Mouse (Mus musculus): ENCODE results near the gene Mpp4. TPM values are rescaled to one million over a fixed set of nuclear protein-coding genes. Genes with fewer than 3 reads are reported as not detected.
A peak's percentile ranks its signal among the peaks of the same experiment; 100 is the strongest.

Mpp4 gene
- total RNA-seq, 2 experiments from 2014 or later, result not detected

DNA sequence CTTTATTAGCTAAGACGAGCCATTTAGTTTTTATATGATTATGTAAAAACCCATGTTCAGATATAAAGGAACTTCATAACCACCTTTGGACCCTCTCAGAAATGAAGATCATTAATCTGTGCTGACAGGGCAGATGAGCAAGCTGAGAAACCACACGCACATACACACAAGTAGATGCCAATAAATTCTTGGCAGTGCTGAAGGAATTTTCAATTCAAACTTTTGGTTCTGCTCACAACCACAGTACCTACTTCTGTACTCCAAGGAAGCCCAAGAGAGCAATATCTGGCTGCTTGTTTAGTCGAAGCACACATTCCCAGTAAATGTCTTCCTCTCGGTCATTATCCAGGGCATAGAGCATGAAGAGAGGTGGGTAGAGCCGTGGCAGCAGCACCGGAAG, 6.4 kb upstream of the Mpp4 start:
- intact Hi-C loops (cut with DNase I; ENCODE audit: low total_unique reads), result no loop called here
- DNase-seq, result no peak

DNA sequence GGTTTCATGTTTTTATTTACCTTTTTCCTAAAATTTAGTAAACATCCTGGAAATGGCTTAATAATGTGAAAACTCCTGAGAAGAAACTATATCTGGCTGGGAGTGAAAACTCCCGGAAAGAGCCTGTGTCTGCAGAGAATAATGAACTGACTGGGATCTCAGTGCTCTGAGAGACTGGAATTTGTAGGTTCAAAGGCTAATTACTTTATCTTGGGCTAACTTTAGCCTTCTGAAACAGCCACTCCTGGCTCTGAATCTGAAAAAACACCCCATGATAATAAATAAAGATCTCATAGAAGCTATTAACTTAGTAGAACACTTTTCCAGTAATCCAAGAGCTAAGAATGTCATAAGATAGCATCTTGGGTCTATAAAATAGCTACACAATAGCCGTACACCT, 5.4 kb upstream of the Mpp4 start:
- intact Hi-C loops (cut with DNase I; ENCODE audit: low total_unique reads), result no loop called here

GRCm38 (mm10) chr1:59167654-59168425, 4.7 kb upstream of the Mpp4 start:
- intact Hi-C loops (cut with DNase I; ENCODE audit: low total_unique reads), result no loop called here
- no peak for DNase-seq

More for the DNA sequence above, 5.4 kb upstream of the Mpp4 start:
- DNase-seq, result no peak

DNA sequence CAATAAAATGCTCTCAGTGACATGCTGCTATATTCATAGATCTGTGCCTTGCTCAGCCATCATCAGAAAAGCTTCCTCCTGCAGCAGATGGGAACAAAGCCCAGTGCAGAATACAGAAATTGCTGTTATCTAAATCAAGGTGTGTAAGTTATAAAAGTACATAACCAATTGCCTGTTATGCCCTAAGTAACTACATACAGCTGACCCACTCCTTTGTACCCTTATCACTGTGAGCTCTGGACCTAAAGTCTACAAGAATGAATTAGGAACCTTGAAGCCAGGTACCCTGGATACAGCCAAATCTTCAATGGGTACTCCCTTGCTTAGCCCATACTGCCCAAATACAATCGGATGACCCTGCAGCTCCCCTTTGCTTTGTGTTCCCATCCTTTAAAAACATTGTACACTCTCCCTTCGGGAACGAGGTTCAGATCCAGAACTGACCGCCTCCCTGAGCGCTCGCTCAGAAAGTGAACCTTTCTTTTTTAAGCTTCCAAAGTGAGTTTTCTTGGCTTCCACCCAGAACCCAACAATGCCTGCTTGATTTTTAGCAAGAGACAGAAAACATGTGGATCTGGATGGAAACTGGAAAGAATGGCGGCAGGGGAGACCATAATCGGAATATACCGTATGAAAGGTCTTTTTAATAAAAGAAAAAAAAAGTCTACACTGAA, 3.2 kb upstream of the Mpp4 start:
- no peak for DNase-seq
- intact Hi-C loops (cut with DNase I; ENCODE audit: low total_unique reads), result no loop called here

- no peak for DNase-seq
- intact Hi-C loops (cut with DNase I; ENCODE audit: low total_unique reads), result no loop called here
Observed at GRCm38 (mm10) chr1:59163918-59164317, 729 bp upstream of the Mpp4 start.

- no peak for DNase-seq
- intact Hi-C loops (cut with DNase I; ENCODE audit: low total_unique reads), result no loop called here
Observed at GRCm38 (mm10) chr1:59162309-59163024, 722 bp downstream of the Mpp4 start.

DNA sequence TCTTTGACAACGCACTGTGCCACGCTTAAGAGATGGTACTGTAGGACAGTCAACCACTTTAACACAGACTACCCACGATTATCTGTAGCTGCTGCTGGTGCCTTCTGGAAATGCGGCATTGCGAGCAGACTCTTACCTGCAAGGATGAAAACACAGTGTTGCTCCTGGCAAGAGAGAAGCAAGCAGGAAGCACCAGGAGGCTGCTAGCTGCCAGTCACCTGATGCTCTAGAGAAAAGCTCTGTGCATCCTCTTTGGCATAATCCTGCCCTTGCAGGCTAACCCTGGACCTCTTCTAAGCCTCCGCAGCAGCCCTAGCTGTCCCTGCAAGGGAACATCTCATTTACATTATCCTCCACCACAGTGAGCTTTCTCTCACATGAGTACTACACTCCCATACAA, 1.8 kb downstream of the Mpp4 start:
- intact Hi-C loops (cut with DNase I; ENCODE audit: low total_unique reads), result no loop called here
- DNase-seq, result no peak

GRCm38 (mm10) chr1:59160871-59161270, 2.3 kb downstream of the Mpp4 start:
- intact Hi-C loops (cut with DNase I; ENCODE audit: low total_unique reads), result no loop called here
- DNase-seq, result no peak

GRCm38 (mm10) chr1:59159136-59159535, 4.1 kb downstream of the Mpp4 start:
- intact Hi-C loops (cut with DNase I; ENCODE audit: low total_unique reads), result no loop called here
- DNase-seq, result no peak

- intact Hi-C loops (cut with DNase I; ENCODE audit: low total_unique reads), result no loop called here
- no peak for DNase-seq
Observed at GRCm38 (mm10) chr1:59158498-59158897, 4.7 kb downstream of the Mpp4 start.

DNA sequence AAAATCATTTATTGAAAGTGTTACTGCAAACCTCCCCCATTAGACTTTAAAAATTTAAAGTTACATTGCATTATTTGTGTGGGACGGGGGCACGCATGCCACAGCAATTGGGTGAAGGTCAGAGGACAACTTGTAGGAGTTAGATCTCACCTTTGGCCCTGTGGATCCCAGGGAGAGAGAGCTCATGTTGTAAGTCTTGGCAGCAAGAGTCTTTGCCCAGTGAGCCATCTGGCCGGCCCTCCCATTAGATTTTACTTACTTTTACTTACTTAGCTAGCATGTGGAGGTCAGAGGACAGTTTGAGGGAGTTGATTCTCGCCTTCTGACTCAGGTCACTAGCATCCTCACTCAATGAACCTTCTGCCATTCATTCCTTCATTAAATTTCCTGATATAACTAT, 5.3 kb downstream of the Mpp4 start:
- intact Hi-C loops (cut with DNase I; ENCODE audit: low total_unique reads), result no loop called here
- no peak for DNase-seq

GRCm38 (mm10) chr1:59152346-59152745, 10.8 kb downstream of the Mpp4 start:
- intact Hi-C loops (cut with DNase I; ENCODE audit: low total_unique reads), result no loop called here
- no peak for DNase-seq

DNA sequence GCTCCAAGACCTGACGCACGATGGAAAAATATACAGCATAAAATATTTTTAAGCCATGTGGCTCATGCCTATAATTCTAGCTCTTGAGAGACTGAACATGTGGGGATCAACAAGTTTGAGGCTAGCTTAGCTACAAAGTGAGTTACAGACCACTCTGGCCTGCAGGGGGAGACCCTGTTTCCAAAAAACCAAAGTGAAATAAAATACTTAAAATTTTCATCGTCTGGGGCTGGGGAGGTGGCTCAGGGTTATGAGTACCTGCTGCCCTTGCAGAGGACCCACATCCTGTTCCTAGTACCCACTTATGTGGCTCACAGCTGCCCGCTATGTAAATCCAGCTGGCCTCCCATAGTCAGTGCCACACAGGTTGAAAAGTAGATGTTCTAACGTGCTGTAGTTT, 12.6 kb downstream of the Mpp4 start:
- DNase-seq, result no peak
- intact Hi-C loops (cut with DNase I; ENCODE audit: low total_unique reads), result no loop called here

GRCm38 (mm10) chr1:59144543-59144942, 18.6 kb downstream of the Mpp4 start:
- peak; percentile 30 for DNase-seq
- intact Hi-C loops (cut with DNase I; ENCODE audit: low total_unique reads), result loop anchor here (5.0 to 10.0 kb wide), 2 partner anchors 90 to 372 kb away; partner anchors contain the start of gene Als2

DNA sequence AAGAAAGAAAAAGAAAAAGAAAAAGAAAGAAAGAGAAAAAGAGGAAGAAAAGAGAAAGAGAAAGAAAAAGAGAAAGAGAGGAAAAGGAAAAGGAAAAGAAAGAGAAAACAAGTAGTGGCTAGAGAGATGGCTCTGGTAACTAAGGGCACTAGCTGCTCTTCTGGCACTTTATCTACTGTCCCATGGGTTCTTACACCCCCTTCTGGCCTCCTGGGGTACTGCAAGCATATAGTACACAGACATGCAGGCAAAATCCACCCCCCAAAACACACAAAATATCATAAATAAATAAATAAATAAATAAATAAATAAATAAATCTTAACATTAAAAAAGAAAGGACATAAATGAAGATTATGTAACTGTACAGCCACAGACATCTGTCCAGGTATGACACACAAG, 20.4 kb downstream of the Mpp4 start:
- DNase-seq, result peak; percentile 51
- intact Hi-C loops (cut with DNase I; ENCODE audit: low total_unique reads), result loop anchor here (5.0 to 10.0 kb wide), 2 partner anchors 92 to 371 kb away; partner anchors contain the start of gene Als2

DNA sequence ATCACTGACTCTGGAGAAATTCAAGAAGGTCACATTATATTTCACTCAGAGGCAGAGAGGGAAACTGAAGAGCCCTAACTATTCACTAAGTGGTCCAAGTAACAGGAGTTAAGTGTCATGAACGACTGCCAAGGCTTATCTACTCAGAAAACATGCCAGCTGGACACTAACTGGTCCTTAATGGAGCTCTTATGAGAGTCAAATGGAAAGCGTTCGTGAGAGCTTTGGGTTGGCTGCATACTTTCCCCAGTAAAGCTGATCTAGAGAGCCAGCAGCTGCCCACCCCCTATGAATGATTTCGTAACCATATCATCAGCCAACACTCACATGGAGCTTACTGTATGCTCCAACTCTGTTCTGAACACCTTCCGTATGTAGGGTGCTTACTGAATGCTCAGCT, 28.8 kb downstream of the Mpp4 start:
- DNase-seq, result no peak
- intact Hi-C loops (cut with DNase I; ENCODE audit: low total_unique reads), result no loop called here

DNA sequence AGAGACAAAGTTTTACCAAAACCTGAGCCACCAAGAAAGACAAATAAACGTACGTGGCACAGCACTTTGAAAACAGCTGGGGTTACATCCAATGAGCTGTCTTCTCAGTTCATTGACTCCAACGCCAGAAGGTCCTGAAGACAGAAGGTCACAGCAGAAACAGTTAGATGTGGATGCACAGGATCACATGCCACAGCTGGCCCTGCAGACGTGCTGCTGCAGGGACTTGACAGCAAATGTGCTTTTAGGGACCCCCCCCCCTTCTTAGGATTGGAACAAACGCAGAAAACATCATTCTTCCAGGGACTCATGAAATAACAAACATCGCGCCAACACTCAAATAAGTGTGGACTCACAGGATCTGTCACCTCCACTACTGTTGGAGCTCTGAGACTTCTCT, 34.3 kb downstream of the Mpp4 start:
- no peak for DNase-seq
- intact Hi-C loops (cut with DNase I; ENCODE audit: low total_unique reads), result no loop called here

DNA sequence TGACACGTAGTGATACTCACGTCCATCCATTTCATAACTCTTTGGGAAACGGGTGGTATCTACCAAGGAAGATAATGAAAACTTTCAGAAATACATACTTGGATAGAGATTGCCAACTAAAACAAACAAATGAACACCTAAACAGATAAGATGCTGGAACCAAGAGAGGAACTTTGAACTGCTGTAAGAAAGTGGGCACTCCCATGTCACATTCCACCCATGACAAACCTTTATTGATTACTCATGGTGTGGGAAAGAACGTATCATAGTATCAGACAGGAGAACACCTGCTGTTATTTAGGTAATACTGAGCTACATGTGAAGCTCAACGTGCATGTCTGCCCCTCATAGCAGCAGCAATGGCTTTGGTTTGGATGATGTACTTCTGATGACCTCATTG, 37.6 kb downstream of the Mpp4 start:
- intact Hi-C loops (cut with DNase I; ENCODE audit: low total_unique reads), result no loop called here
- DNase-seq, result no peak

GRCm38 (mm10) chr1:59119720-59120457, 43.3 kb downstream of the Mpp4 start, which contains the start of gene Tmem237:
TSS of gene Tmem237 (minus strand) at chr1:59120408.
- DNase-seq, result peak; percentile 94
- intact Hi-C loops (cut with DNase I; ENCODE audit: low total_unique reads), result no loop called here

DNA sequence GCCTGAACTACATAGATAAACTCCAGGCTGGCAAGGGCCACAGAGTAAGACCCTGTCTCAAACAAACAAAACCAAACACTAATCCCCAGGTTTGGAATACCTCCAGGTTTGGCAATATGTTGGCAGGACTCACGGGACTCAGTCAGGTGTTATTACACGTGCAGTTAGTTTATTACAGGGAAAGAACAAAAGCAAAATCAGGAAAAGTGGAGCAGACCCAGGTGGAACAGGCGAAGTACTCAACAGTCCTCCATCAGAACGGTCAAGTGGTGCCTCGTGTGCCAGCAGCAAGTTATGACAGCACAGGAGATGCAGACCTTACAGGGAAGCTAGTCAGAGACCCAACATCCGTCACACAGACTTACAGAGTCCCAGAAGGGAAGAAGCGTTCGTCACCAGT, 52.7 kb downstream of the Mpp4 start:
- intact Hi-C loops (cut with DNase I; ENCODE audit: low total_unique reads), result no loop called here

More for the DNA sequence above, 52.7 kb downstream of the Mpp4 start:
- no peak for DNase-seq
